Mouse (Mus musculus) kidney, embryonic 15.5 days (tissue): ENCODE data around the gene H1foo. TPM values are rescaled to one million over a fixed set of nuclear protein-coding genes. Genes with fewer than 3 reads are reported as not detected.

Source experiments
- ATAC-seq: fragments of 200-750 bp; cut with Nextera tagmentation; replicated peaks from 2 replicates; pipeline ENCODE4 v1.8.0; 2017; ENCODE audit warnings: moderate TSS enrichment; ENCODE audit not compliant: low FRiP score
- H3K27ac ChIP-seq: fragments of 300-500 bp; sonication (generic); 2 replicates; pipeline ENCODE4 v1.5.1; 2015; ENCODE audit warnings: mild to moderate bottlenecking, inconsistent platforms
- H3K27me3 ChIP-seq: fragments of 300-500 bp; sonication (generic); 2 replicates; pipeline ENCODE4 v1.6.1; 2015; ENCODE audit warnings: inconsistent platforms
- H3K36me3 ChIP-seq: fragments of 300-500 bp; sonication (generic); 2 replicates; pipeline ENCODE4 v1.6.1; 2015; ENCODE audit warnings: inconsistent platforms
- H3K4me1 ChIP-seq: fragments of 300-500 bp; sonication (generic); 2 replicates; pipeline ENCODE4 v1.6.1; 2015; ENCODE audit warnings: inconsistent platforms
- H3K4me2 ChIP-seq: fragments of 300-500 bp; sonication (generic); 2 replicates; pipeline ENCODE4 v1.6.1; 2015; ENCODE audit warnings: moderate library complexity, mild to moderate bottlenecking, inconsistent platforms
- H3K4me3 ChIP-seq: fragments of 300-500 bp; sonication (generic); replicated peaks from 2 replicates; pipeline ENCODE4 v1.5.1; 2015; ENCODE audit warnings: mild to moderate bottlenecking, inconsistent platforms
- H3K9ac ChIP-seq: fragments of 300-500 bp; sonication (generic); 2 replicates; pipeline ENCODE4 v1.6.1; 2015; ENCODE audit warnings: mild to moderate bottlenecking, inconsistent platforms
- H3K9me3 ChIP-seq: fragments of 300-500 bp; sonication (generic); replicated peaks from 2 replicates; pipeline ENCODE4 v1.6.1; 2016; ENCODE audit warnings: inconsistent platforms
- WGBS: fragments of 180-500 bp; shearing (Covaris S2); methylation state at CpG from one replicate; pipeline ENCODE4 v1.1.7; 2015; ENCODE audit warnings: mixed read lengths; 5-methylcytosine and 5-hydroxymethylcytosine counted together
- polyA plus RNA-seq: library from polyadenylated mRNA; unstranded; fragments of >200 nt; fragmentation: Nextera tagmentation; extraction: Ambion mirVana; gene quantifications from 2 replicates; pipeline ENCODE4 v1.2.1, GENCODE M21; 2015

The H1foo gene
- polyA plus RNA-seq, 1 experiment from 2014 or later, result not detected

GRCm38 (mm10) chr6:115930018-115930417 lies 14.7 kb upstream of the H1foo start:
- 25% methylated on average over 5 of the region's 5 CpGs for WGBS
- H3K9me3 ChIP-seq, result no peaks in the 10 kb centered on the region
- ATAC-seq, result peak; percentile 19; the same call in 1 of the 2 replicates
- no peaks in the 10 kb centered on the region for H3K27me3 ChIP-seq
- H3K4me3 ChIP-seq, result no peak overlapping the region
- peaks cover 16% of the 10 kb centered on the region for H3K4me1 ChIP-seq
- no peak overlapping the region for H3K9ac ChIP-seq
- H3K4me2 ChIP-seq, result no peak overlapping the region
- no peak overlapping the region for H3K27ac ChIP-seq
- H3K36me3 ChIP-seq, result no peaks in the 10 kb centered on the region

GRCm38 (mm10) chr6:115931639-115932038 lies 13.1 kb upstream of the H1foo start, which contains the start of gene Rho:
Gene Rho (plus strand): TSS chr6:115931748.
- Histone ChIP-seq H3K27me3 (no peaks in the 10 kb centered on the region), H3K4me3 (no peak within 1 kb of the TSS), H3K9ac (no peak within 1 kb of the TSS), H3K4me1 (peaks cover 13% of the 10 kb centered on the region; the same call in 1 of the 2 replicates), H3K27ac (no peak within 1 kb of the TSS), H3K36me3 (no peaks in the 10 kb centered on the region), H3K9me3 (no peaks in the 10 kb centered on the region), H3K4me2 (no peak within 1 kb of the TSS)
- no peak for ATAC-seq
- 86% methylated on average over 14 of the region's 14 CpGs for WGBS

DNA sequence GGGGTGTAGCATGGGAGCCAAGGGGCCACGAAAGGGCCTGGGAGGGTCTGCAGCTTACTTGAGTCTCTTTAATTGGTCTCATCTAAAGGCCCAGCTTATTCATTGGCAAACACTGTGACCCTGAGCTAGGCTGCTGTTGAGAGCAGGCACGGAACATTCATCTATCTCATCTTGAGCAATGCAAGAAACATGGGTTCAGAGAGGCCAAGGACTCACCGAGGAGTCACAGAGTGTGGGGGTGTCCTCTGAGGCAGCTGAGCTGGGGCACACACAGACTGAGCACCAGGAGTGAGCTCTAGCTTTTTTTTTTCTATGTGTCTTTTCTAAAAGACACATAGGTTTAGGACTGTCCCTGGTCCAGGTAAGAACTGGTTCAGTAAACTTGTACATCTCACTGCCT lies 12.3 kb upstream of the H1foo start:
- 83% methylated on average over 3 of the region's 3 CpGs for WGBS
- Histone ChIP-seq H3K4me1 (peaks cover 13% of the 10 kb centered on the region; the same call in 1 of the 2 replicates), H3K4me2 (no peak overlapping the region), H3K4me3 (no peak overlapping the region), H3K27me3 (no peaks in the 10 kb centered on the region), H3K9ac (no peak overlapping the region), H3K27ac (no peak overlapping the region), H3K9me3 (no peaks in the 10 kb centered on the region), H3K36me3 (no peaks in the 10 kb centered on the region)
- no peak for ATAC-seq

DNA sequence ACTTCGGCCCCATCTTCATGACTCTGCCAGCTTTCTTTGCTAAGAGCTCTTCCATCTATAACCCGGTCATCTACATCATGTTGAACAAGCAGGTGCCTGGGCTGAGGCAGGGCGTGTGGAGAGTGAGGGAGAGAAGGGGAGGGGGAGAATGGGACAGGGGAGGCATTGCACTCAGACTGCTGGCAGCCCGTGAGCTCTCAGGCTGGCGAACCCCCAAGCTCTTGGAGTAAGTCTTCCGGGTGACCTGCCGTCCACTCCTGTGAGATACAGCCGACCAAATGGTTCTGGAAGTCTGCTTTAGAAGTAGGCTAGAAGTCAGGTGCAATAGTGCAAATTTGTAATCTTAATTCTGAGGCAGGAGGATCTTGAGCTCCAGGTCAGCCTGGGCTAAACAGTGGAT lies 9.2 kb upstream of the H1foo start:
- H3K9ac ChIP-seq, result no peak overlapping the region
- H3K9me3 ChIP-seq, result no peaks in the 10 kb centered on the region
- H3K27ac ChIP-seq, result no peak overlapping the region
- H3K27me3 ChIP-seq, result no peaks in the 10 kb centered on the region
- WGBS, result 75% methylated on average over 8 of the region's 8 CpGs
- no peaks in the 10 kb centered on the region for H3K36me3 ChIP-seq
- ATAC-seq, result no peak
- no peak overlapping the region for H3K4me3 ChIP-seq
- H3K4me2 ChIP-seq, result no peak overlapping the region
- H3K4me1 ChIP-seq, result peaks cover 5% of the 10 kb centered on the region; the same call in 1 of the 2 replicates

DNA sequence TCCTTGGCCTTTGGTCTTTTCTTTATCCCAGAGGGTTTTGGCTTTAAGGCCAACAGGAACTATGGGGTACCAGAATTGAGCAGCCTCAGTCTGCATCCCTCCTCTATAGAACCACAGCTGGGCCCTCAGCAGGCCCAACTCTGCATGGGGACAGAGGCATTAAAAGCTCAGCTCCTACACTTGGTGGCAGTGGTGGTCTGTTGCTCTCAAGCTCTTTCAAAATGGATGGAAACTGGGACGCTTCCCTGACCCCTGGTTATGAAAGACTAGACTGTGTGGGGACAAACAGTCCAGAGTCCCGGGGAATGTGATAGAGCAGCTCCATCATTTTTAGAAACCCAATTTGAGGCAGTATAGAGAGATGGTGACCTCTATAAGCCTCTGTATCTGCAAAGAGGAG lies 6.7 kb upstream of the H1foo start:
- no peak for ATAC-seq
- Histone ChIP-seq H3K36me3 (no peaks in the 10 kb centered on the region), H3K4me3 (no peak overlapping the region), H3K27me3 (no peaks in the 10 kb centered on the region), H3K4me1 (peaks cover 6% of the 10 kb centered on the region), H3K9me3 (no peaks in the 10 kb centered on the region), H3K9ac (no peak overlapping the region), H3K4me2 (no peak overlapping the region), H3K27ac (no peak overlapping the region)
- 83% methylated on average over 2 of the region's 2 CpGs for WGBS

- Histone ChIP-seq H3K4me2 (no peak overlapping the region), H3K9ac (no peak overlapping the region), H3K36me3 (no peaks in the 10 kb centered on the region), H3K27me3 (no peaks in the 10 kb centered on the region), H3K27ac (no peak overlapping the region), H3K4me3 (no peak overlapping the region), H3K9me3 (no peaks in the 10 kb centered on the region), H3K4me1 (peaks cover 10% of the 10 kb centered on the region)
- no peak for ATAC-seq
- WGBS, result 70% methylated on average over 1 of the region's 1 CpGs
These were observed 5.9 kb upstream of the H1foo start for GRCm38 (mm10) chr6:115938798-115939197.

DNA sequence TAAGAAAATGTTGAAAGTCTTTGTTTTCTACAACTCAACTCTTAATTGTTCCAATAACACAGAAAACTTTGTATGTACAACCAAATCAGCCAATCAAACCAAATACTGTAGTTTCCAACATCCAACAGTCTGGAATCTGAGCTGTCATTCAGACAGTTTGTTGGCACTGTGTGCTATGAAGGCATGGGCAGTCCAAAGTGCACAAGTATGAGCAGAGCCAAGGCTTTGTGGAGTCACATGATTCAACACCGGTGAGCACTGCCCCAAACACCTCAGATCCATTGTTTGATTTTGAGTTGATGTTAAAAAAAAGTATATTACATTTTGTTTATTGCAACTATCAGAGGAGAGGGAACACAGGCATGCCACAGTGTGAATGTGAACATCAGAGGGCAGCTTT lies 4.1 kb upstream of the H1foo start:
- H3K4me3 ChIP-seq, result no peak overlapping the region
- no peak overlapping the region for H3K27ac ChIP-seq
- no peak for ATAC-seq
- no peak overlapping the region for H3K4me2 ChIP-seq
- H3K4me1 ChIP-seq, result peaks cover 10% of the 10 kb centered on the region
- no peaks in the 10 kb centered on the region for H3K27me3 ChIP-seq
- no peaks in the 10 kb centered on the region for H3K9me3 ChIP-seq
- 78% methylated on average over 1 of the region's 1 CpGs for WGBS
- H3K36me3 ChIP-seq, result no peaks in the 10 kb centered on the region
- H3K9ac ChIP-seq, result no peak overlapping the region

DNA sequence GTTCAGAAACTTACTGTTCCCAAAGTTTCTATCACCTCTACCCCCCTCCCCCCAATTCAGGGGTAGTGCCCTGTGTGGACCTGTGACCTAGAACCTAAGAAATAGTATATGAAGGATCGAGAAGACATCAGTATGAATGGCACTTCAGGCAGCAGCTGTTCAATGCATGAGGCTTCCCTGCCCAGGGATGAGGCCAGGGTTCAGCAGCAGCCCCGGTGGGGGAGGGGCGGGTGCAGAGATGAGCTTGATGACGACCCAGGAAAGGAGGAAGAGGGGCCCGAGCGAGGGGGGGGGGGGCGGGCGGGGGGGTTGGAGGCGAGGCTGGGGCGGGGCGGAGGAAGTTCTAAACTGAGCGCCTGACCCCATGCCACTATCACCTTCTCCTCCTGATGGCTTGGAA lies 3.6 kb upstream of the H1foo start:
- 9% methylated on average over 9 of the region's 12 CpGs for WGBS
- Histone ChIP-seq H3K27me3 (no peaks in the 10 kb centered on the region), H3K27ac (no peak overlapping the region), H3K4me3 (no peak overlapping the region), H3K9me3 (no peaks in the 10 kb centered on the region), H3K9ac (no peak overlapping the region), H3K4me2 (0 out of 2 replicates have a peak overlapping the region, but pooled peaks have one; percentile 12), H3K4me1 (peaks cover 10% of the 10 kb centered on the region), H3K36me3 (no peaks in the 10 kb centered on the region)
- no peak for ATAC-seq

- WGBS, result 64% methylated on average over 9 of the region's 9 CpGs
These were observed 975 bp upstream of the H1foo start for GRCm38 (mm10) chr6:115943498-115944427.

DNA sequence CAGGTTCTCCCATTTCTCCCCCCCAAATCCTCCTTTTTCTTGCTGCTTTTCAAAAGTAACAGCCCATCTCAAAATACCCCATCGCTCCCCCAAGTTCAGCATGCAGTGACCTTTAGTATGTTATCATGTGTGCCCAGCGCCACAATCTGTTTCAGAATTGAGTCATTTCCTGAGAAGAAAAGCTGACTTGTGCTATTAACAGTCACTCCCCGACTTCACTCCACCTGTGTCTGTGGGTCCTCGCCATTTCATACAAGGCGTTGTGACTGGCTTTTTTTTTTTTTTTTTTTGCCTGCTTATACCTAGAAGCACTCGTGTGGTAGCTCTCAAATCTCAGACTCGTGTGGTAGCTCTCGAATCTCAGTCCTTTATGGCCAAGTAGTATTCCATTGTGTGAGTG lies 895 bp downstream of the H1foo start:
- 80% methylated on average over 8 of the region's 8 CpGs for WGBS
- no peak for ATAC-seq
- Histone ChIP-seq H3K36me3 (no peaks in the 10 kb centered on the region), H3K4me1 (peaks cover 13% of the 10 kb centered on the region), H3K9me3 (no peaks in the 10 kb centered on the region), H3K4me2 (no peak overlapping the region), H3K27ac (no peak overlapping the region), H3K27me3 (no peaks in the 10 kb centered on the region), H3K9ac (no peak overlapping the region), H3K4me3 (no peak overlapping the region)

More at GRCm38 (mm10) chr6:115943498-115944427, 975 bp upstream of the H1foo start:
- H3K36me3 ChIP-seq, result no peaks in the 10 kb centered on the region
- H3K9ac ChIP-seq, result no peak overlapping the region
- H3K27me3 ChIP-seq, result no peaks in the 10 kb centered on the region
- H3K4me3 ChIP-seq, result no peak overlapping the region
- no peak overlapping the region for H3K4me2 ChIP-seq
- peaks cover 10% of the 10 kb centered on the region for H3K4me1 ChIP-seq
- no peak for ATAC-seq
- H3K9me3 ChIP-seq, result no peaks in the 10 kb centered on the region
- no peak overlapping the region for H3K27ac ChIP-seq

DNA sequence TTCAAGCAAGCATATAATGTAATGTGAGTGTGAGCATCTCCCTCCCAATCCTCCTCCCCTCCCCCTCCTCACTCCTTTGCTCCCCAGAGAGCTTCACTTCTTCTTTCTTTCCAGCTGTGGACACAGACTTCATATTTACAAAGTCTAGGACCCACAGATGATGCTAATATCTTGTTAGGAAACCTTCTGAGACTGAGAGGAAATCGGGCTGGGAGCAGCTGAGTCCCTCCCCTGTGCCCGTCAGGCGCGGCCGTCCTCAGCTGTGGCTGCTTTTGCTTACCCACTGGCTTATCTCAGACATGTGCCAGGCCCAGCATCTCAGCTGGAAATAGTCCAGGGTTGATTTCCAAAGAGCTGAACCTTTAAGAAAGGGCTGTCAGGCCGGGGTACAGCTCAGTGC lies 1.7 kb downstream of the H1foo start:
- H3K27ac ChIP-seq, result no peak overlapping the region
- no peaks in the 10 kb centered on the region for H3K27me3 ChIP-seq
- ATAC-seq, result no peak
- H3K4me2 ChIP-seq, result no peak overlapping the region
- H3K9ac ChIP-seq, result no peak overlapping the region
- no peak overlapping the region for H3K4me3 ChIP-seq
- peaks cover 8% of the 10 kb centered on the region for H3K4me1 ChIP-seq
- WGBS, result 62% methylated on average over 6 of the region's 6 CpGs
- H3K36me3 ChIP-seq, result no peaks in the 10 kb centered on the region
- no peaks in the 10 kb centered on the region for H3K9me3 ChIP-seq

DNA sequence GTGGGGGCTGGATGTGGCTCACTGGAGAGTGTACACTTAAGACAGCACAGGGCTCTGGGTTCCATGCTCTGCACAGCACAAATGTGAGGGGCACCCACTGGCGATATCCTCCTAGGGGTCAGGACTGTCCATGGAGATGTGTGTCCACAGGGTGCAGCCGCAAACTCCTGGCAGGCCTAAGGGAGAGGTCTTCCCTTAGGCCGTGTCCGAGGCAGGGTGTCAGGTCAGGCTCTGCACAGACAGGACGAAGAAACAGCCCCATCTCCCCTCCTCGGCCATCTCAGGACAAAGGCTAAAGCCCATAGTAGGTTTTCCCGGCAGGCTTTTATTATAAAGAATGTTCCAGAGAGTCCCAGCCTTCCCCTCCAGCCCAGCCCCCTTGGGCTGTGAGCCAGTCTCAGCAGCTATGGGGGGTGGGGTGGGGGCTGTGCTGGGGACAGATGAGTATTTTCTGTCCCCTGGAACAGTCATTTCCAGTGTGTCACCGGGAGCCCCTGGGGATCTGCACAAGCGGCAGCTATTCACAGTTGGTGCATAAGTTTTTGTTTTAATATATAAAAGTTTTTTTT lies 9.9 kb downstream of the H1foo start:
- H3K9ac ChIP-seq, result no peak overlapping the region
- peaks cover 44% of the 10 kb centered on the region for H3K36me3 ChIP-seq
- WGBS, result 77% methylated on average over 9 of the region's 9 CpGs
- no peaks in the 10 kb centered on the region for H3K9me3 ChIP-seq
- no peak overlapping the region for H3K27ac ChIP-seq
- ATAC-seq, result no peak
- peaks cover 33% of the 10 kb centered on the region for H3K4me1 ChIP-seq
- no peak overlapping the region for H3K4me3 ChIP-seq
- H3K27me3 ChIP-seq, result no peaks in the 10 kb centered on the region
- no peak overlapping the region for H3K4me2 ChIP-seq
